Mouse (Mus musculus) adrenal gland, postnatal 25 days (tissue): ENCODE measurements around the gene Vipas39. TPM values are rescaled to one million over a fixed set of nuclear protein-coding genes. Genes with fewer than 3 reads are reported as not detected.

Source experiments
- DNase-seq: peaks from one replicate; pipeline ENCODE4 v3.0.0; 2021; ENCODE audit warnings: mixed read lengths
- microRNA-seq, 2 experiments: library from miRNA; unstranded; fragments of <30 nt; microRNA quantifications; one replicate each; pipeline ENCODE4 v1.2.0; 2021
- total RNA-seq: library from RNA; stranded (reverse); gene quantifications from 2 replicates; pipeline ENCODE4 v1.2.3, GENCODE M21; 2021

Vipas39 gene
- total RNA-seq, 1 experiment from 2014 or later: 36.7 TPM

- DNase-seq: no peak
These were observed 69.7 kb downstream of the Vipas39 start for GRCm38 (mm10) chr12:87196310-87196709.

- no peak for DNase-seq
These were observed 71.0 kb downstream of the Vipas39 start for GRCm38 (mm10) chr12:87195069-87195468.

- no peak for DNase-seq
These were observed 73.0 kb downstream of the Vipas39 start for GRCm38 (mm10) chr12:87193008-87193407.

Small RNA genes lying within 50 kb of the gene (microRNA-seq; reads per million reads assigned to microRNA genes)
- gene Gm47293: 0 reads per million in 2 experiments

Other genes starting within 250 kb of the Vipas39 start
- gene Tmem63c, start 244.9 kb downstream of the Vipas39 start, total RNA-seq: 0.71 and 1.5 TPM in 2 replicates
- 1.3 TPM in 2 replicates for gene Ngb, start 163.7 kb downstream of the Vipas39 start, total RNA-seq
- gene Gstz1, start 119.1 kb downstream of the Vipas39 start, total RNA-seq: 106 and 112 TPM in 2 replicates
- gene Pomt2, start 118.3 kb downstream of the Vipas39 start, total RNA-seq: 13.7 and 17.7 TPM in 2 replicates
- gene Samd15, start 66.5 kb downstream of the Vipas39 start, total RNA-seq: 2.8 TPM in 2 replicates
- gene Tmed8, start 65.8 kb downstream of the Vipas39 start, total RNA-seq: 31.6 and 38.5 TPM in 2 replicates
- 0.52 and 0.76 TPM in 2 replicates for gene Noxred1, start 27.5 kb downstream of the Vipas39 start, total RNA-seq
- 166 and 209 TPM in 2 replicates for gene Ahsa1, start 223 bp upstream of the Vipas39 start, total RNA-seq
- gene Ism2, start 33.4 kb upstream of the Vipas39 start, total RNA-seq: not detected in 2 replicates
- 214 and 293 TPM in 2 replicates for gene Sptlc2, start 122.1 kb upstream of the Vipas39 start, total RNA-seq
- 146 and 153 TPM in 2 replicates for gene Slirp, start 177.6 kb upstream of the Vipas39 start, total RNA-seq
- 20.4 and 23.6 TPM in 2 replicates for gene Alkbh1, start 177.8 kb upstream of the Vipas39 start, total RNA-seq
- gene Snw1, start 206.0 kb upstream of the Vipas39 start, total RNA-seq: 67.9 and 83.8 TPM in 2 replicates
- not detected in 2 replicates for gene Gm5788, start 228.5 kb upstream of the Vipas39 start, total RNA-seq
- gene Gm8300, start 248.1 kb upstream of the Vipas39 start, total RNA-seq: not detected in 2 replicates